Mouse (Mus musculus): ENCODE measurements around the gene Cacna2d2. TPM values are rescaled to one million over a fixed set of nuclear protein-coding genes. Genes with fewer than 3 reads are reported as not detected.

Cacna2d2 gene
- polyA plus RNA-seq, 1 experiment from 2014 or later = 6.8 TPM

DNA sequence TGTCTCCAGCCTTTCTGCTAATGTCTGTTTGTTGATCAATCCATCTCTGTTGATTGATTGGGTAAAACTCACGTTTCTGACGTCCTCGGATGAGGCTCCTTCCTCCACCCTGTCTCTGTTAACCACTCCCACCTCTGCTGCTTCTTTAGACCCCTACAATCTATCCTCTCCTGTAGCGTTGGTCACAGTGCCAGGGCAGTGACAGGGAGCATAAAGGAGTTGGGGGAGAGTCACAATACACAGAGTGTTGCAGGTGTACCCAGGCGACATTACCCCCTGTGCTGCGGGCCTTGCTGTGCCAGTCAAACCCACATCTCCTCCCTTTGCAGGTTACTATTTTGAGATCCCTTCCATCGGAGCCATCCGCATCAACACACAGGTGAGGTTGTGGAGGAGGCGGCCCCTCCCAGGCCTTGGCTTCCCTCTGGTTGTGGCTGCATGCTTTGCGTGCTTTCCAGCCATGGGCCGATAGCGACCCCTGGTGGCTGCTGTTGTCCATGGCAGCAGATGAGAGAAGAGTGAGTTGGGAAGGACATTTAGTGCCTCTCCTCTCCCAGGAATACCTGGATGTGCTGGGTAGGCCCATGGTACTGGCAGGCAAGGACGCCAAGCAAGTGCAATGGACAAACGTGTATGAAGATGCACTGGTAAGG is 115.0 kb downstream of the Cacna2d2 start:
- no peaks in the 10 kb centered on the region for H3K9me3 ChIP-seq
- no peak overlapping the region for H3K4me3 ChIP-seq
- peak; percentile 93 for DNase-seq (ENCODE audit: low spot score)
- H3K27ac ChIP-seq = no peak overlapping the region
- peaks cover 37% of the 10 kb centered on the region for H3K4me1 ChIP-seq
- 0 out of 2 replicates have a peak, but pooled peaks cover 3% of the 10 kb centered on the region for H3K27me3 ChIP-seq (ENCODE audit: insufficient read depth, poor library complexity, severe bottlenecking)
- H3K36me3 ChIP-seq = peaks cover 32% of the 10 kb centered on the region; the same call in 1 of the 2 replicates
- 20% methylated on average over 14 of the region's 14 CpGs for WGBS

DNA sequence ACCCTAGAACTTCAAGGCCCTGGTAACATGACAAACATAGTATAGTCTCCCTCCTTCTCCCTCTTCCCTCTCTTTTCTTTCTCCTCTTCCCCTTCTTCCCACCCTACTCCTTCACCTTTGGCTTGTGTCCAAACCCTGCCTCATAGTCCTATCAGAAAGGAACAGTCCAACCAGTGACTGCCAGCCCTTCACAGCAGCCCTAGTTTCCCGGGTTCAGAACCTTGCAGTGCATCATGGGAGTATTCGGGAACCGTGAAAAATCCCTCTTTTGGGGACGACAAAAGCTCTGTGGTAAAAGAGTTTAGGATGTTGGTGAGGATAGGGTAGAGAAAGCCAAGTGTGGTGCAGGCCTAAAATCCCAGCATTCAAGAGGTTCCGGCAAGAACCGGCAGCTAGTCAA is 120.9 kb downstream of the Cacna2d2 start:
- DNase-seq (ENCODE audit: low spot score) = no peak
- peaks cover 42% of the 10 kb centered on the region for H3K4me1 ChIP-seq
- H3K9me3 ChIP-seq = no peaks in the 10 kb centered on the region
- H3K36me3 ChIP-seq = peaks cover 42% of the 10 kb centered on the region; the same call in 1 of the 2 replicates
- no peak overlapping the region for H3K27ac ChIP-seq
- 64% methylated on average over 6 of the region's 6 CpGs for WGBS
- H3K4me3 ChIP-seq = no peak overlapping the region
- peaks cover 23% of the 10 kb centered on the region for H3K27me3 ChIP-seq (ENCODE audit: insufficient read depth, poor library complexity, severe bottlenecking)

DNA sequence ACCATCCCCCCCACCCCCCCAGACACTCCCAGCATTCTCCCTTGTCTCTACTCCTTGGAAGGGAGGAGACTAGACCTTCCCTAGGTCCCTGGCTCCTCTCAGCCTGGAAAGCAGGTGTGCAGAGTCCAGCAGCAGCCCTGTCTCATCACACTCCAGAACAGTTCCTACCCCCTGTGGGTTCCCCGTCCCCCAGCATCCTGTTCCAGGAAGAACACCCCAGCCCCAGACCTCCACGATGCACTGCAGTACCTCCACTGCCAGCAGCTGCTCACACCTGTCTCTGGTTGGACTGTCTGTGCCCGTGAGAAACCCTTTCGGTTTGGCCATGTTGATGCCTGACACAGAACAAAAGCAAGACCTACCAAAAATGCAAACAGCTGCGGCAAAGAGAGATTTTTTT is 121.8 kb downstream of the Cacna2d2 start:
- no peak for DNase-seq (ENCODE audit: low spot score)
- Histone ChIP-seq H3K36me3 (peaks cover 49% of the 10 kb centered on the region), H3K4me3 (no peak overlapping the region), H3K27me3 (ENCODE audit: insufficient read depth, poor library complexity, severe bottlenecking) (peaks cover 32% of the 10 kb centered on the region), H3K4me1 (peaks cover 44% of the 10 kb centered on the region), H3K9me3 (no peaks in the 10 kb centered on the region), H3K27ac (peak overlapping the region; percentile 69; the same call in 1 of the 2 replicates)
- 51% methylated on average over 5 of the region's 5 CpGs for WGBS

DNA sequence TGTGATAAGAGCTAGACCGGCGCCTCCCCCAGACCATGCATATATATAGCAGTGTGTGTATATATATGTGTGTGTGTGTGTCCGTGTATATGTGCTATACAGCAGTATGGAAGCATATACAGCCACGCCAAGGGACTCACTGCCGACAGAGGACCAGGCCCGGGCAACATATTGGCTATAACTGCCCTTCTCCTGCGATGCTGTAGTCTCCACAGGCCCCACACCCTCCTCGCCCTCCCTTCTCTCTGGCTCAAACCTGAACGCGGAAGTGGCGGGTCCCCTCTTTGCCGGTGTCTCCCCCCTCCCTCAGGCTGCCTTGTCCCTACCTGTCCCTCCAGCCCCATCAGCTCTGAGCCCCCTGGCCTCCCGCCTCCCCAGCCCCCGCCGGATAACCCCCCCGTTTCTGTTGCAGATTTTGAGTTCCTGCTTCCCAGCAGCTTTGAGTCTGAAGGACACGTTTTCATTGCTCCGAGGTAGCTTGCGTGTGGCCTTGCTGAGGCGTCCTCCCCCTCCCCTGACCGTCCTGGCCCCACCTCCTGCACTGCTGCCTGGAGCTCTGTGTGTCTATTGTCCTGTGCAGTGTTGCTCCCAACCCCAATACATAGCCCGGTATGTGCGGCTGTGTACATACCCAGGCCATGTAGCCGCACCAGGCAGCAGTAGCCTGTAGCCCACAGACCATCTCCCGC is 122.4 kb downstream of the Cacna2d2 start:
- 30% methylated on average over 25 of the region's 25 CpGs for WGBS
- Histone ChIP-seq H3K4me1 (peaks cover 51% of the 10 kb centered on the region), H3K36me3 (peaks cover 56% of the 10 kb centered on the region), H3K27ac (peak overlapping the region; percentile 80), H3K4me3 (peak overlapping the region; percentile 43), H3K27me3 (ENCODE audit: insufficient read depth, poor library complexity, severe bottlenecking) (peaks cover 35% of the 10 kb centered on the region), H3K9me3 (no peaks in the 10 kb centered on the region)
- DNase-seq (ENCODE audit: low spot score) = no peak

DNA sequence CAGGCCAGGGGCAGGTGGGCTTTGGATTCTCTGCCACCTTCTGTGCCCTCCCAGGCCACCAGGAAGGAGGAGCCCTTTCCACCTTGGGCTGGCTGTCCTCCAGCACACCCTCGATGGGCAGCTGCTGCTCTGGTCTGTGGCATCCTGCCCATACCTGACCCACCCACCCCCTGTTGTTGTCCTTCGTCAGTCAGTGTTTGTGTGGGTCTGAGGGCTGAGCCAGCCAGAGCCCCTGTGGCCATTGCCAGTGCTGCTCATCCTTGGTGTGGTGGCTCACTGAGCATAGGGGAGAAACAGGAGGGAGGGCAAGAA is 122.9 kb downstream of the Cacna2d2 start:
- Histone ChIP-seq H3K4me3 (peak overlapping the region; percentile 43), H3K27ac (peak overlapping the region; percentile 80)

DNA sequence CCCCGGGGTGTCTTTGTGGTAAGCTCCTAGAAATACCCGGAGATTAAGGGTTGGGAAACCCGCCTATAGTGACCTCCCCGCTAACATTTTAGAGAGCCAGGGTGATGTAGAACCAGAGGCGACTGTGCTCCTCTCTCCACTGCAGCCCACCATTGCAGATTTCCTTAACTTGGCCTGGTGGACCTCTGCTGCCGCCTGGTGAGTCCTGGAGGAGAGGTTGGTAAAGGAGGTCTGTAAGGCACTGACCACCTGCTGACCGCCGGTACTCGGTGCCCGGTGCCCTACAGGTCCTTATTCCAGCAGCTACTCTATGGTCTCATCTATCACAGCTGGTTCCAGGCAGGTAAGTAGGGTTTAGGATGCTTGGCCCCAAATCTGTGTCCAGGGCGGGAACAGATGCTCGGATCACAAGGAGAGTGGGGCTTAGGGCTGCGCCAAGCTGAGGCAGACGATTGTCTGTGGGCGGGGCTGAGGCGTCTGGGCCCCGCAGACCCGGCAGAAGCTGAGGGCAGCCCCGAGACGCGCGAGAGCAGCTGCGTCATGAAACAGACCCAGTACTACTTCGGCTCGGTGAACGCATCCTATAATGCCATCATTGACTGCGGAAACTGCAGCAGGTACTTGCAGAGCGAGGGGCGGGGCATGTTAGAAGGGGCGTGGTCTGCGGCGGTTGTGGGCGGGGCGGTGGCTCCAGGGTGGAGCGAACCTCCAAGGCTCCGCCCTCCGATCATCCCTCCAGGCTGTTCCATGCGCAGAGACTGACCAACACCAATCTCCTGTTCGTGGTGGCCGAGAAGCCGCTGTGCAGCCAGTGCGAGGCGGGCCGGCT is 127.0 kb downstream of the Cacna2d2 start:
- Histone ChIP-seq H3K9me3 (no peaks in the 10 kb centered on the region), H3K4me1 (peaks cover 49% of the 10 kb centered on the region), H3K36me3 (peaks cover 37% of the 10 kb centered on the region), H3K27me3 (ENCODE audit: insufficient read depth, poor library complexity, severe bottlenecking) (peaks cover 55% of the 10 kb centered on the region), H3K4me3 (peak overlapping the region; percentile 58), H3K27ac (peak overlapping the region; percentile 44; the same call in 1 of the 2 replicates)
- 9% methylated on average over 44 of the region's 44 CpGs for WGBS
- peak; percentile 94 for DNase-seq (ENCODE audit: low spot score)

More for the DNA sequence above, 122.9 kb downstream of the Cacna2d2 start:
- Histone ChIP-seq H3K4me1 (peaks cover 56% of the 10 kb centered on the region), H3K36me3 (peaks cover 53% of the 10 kb centered on the region), H3K27me3 (ENCODE audit: insufficient read depth, poor library complexity, severe bottlenecking) (peaks cover 40% of the 10 kb centered on the region), H3K9me3 (no peaks in the 10 kb centered on the region)
- DNase-seq (ENCODE audit: low spot score) = no peak
- 67% methylated on average over 2 of the region's 2 CpGs for WGBS

DNA sequence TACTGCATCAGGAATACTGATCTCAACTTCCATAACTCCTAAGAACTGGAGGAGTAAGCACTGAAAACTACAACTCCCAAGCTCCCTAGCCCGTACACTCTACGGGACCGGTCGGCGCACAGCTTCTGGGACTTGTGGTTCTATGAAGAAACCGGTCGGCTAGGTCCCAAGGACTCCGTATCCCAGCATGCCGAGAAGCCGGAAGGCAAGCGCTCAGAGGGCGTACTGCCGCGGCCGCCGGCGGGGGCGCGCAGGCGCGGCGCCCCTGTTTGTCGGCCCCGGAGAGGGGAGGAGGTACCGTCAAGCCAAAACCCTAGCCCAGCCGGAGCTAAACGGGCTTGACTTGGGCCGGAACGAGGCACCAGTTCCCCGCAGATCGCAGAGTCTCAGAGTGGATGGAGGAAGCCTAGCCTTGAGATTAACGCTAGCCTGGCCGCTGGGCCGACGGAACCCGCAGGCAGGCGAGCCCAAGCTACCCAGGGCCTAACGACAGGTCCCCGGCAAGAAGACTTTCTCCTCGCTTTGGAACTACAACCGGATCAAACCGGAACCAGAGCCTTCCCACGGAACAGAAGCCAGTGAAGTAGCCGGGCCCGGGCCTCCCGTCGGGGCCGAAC is 134.5 kb downstream of the Cacna2d2 start, which contains the start of gene Tmem115:
Gene Tmem115 (plus strand): TSS at position 155 of the 617 bp plus-strand sequence.
- under 1% methylated on average over 48 of the region's 48 CpGs for WGBS
- Histone ChIP-seq H3K4me1 (peaks cover 40% of the 10 kb centered on the region), H3K27me3 (ENCODE audit: insufficient read depth, poor library complexity, severe bottlenecking) (0 out of 2 replicates have a peak, but pooled peaks cover 5% of the 10 kb centered on the region), H3K4me3 (peak within 1 kb of the TSS; percentile 88), H3K27ac (peak within 1 kb of the TSS; percentile 92), H3K9me3 (no peaks in the 10 kb centered on the region), H3K36me3 (peaks cover 24% of the 10 kb centered on the region)
- peak; percentile 99 for DNase-seq (ENCODE audit: low spot score)

DNA sequence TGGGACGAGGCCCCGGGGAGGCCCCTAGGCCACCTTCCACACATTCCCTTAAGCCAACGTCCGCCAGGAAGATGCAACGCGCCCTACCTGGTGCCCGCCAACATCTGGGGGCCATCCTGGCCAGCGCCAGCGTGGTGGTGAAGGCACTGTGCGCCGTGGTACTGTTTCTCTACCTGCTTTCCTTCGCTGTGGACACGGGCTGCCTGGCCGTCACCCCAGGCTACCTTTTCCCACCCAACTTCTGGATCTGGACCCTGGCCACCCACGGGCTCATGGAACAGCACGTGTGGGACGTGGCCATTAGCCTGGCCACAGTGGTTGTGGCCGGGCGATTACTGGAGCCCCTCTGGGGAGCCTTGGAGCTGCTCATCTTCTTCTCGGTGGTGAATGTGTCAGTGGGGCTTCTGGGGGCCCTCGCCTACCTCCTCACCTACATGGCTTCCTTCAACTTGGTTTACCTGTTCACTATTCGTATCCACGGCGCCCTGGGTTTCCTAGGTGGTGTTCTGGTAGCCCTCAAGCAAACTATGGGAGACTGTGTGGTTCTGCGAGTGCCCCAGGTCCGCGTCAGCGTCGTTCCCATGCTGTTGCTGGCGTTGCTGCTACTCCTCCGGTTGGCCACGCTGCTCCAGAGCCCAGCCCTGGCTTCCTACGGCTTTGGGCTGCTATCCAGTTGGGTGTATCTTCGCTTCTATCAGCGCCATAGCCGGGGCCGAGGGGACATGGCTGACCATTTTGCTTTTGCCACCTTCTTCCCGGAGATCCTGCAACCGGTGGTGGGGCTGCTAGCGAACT is 135.2 kb downstream of the Cacna2d2 start:
- H3K27ac ChIP-seq = peak overlapping the region; percentile 92

DNA sequence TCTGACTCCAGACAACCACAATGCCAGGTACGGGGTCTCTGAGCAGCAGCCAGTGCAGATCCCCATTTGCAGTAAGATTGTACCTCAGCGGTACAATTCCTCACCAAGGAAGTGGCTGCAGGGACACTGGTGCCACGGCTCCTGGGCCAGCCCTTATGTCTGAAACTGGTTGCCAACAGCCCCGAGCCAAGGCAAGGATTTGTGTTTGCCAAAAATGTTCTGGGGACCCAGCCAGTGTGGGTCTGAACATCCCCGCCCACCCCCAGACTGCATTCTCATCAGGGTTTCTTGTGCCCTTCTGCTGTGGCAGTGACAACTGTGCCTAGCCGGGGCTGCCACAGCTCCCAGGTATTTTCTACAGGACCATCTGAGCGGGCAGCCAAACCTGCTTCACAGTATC is 138.8 kb downstream of the Cacna2d2 start:
- H3K27me3 ChIP-seq (ENCODE audit: insufficient read depth, poor library complexity, severe bottlenecking) = no peaks in the 10 kb centered on the region
- H3K9me3 ChIP-seq = no peaks in the 10 kb centered on the region
- DNase-seq (ENCODE audit: low spot score) = no peak
- peaks cover 58% of the 10 kb centered on the region for H3K4me1 ChIP-seq
- H3K4me3 ChIP-seq = no peak overlapping the region
- 87% methylated on average over 7 of the region's 7 CpGs for WGBS
- H3K36me3 ChIP-seq = peaks cover 39% of the 10 kb centered on the region
- no peak overlapping the region for H3K27ac ChIP-seq

More for the DNA sequence above, 135.2 kb downstream of the Cacna2d2 start:
- Histone ChIP-seq H3K4me3 (peak overlapping the region; percentile 88), H3K9me3 (no peaks in the 10 kb centered on the region), H3K27me3 (ENCODE audit: insufficient read depth, poor library complexity, severe bottlenecking) (0 out of 2 replicates have a peak, but pooled peaks cover 2% of the 10 kb centered on the region), H3K36me3 (peaks cover 31% of the 10 kb centered on the region), H3K4me1 (peaks cover 36% of the 10 kb centered on the region)
- no peak for DNase-seq (ENCODE audit: low spot score)
- WGBS = 1% methylated on average over 40 of the region's 40 CpGs

DNA sequence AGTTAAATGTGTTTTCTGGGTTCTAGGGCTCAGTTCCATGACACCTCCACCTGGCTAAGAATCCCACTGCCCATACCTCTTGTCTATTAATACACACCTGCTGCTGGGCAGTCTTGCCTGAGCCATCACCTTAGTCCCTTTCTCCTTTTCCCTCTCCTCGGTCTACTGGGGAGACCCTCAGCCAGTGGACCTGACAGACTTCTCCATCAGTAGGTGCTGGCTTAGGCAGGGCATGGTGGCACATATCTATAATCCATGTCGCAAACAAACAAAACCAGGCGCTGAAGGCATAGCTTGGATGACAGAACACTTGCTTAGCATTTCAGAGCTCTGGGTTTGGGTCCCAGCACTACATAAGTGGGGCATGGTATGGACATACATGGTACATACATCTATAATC is 139.3 kb downstream of the Cacna2d2 start:
- no peak for DNase-seq (ENCODE audit: low spot score)
- H3K4me3 ChIP-seq = no peak overlapping the region
- H3K27ac ChIP-seq = no peak overlapping the region
- H3K9me3 ChIP-seq = no peaks in the 10 kb centered on the region
- H3K36me3 ChIP-seq = peaks cover 44% of the 10 kb centered on the region
- WGBS = 88% methylated on average over 3 of the region's 3 CpGs
- peaks cover 60% of the 10 kb centered on the region for H3K4me1 ChIP-seq
- H3K27me3 ChIP-seq (ENCODE audit: insufficient read depth, poor library complexity, severe bottlenecking) = no peaks in the 10 kb centered on the region

DNA sequence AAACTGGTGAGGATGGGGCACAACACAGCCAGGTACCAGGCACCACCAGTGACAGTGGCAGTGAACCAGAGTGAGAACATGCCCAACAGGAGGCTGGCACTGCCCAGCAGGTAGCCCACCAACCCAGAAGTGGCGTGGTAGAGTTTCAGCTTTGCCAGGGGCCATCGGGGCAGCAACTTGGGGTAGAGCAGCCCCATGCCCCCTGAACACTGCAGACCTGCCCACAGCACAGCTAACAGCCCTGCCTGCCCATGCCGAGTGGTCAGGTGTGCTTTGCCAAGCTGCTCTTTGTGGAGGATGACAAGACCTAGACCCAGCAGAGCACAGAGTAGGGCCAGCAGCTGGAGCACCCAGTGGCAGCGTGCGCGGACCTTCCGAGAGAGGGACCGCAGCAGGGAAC is 140.5 kb downstream of the Cacna2d2 start:
- Histone ChIP-seq H3K9me3 (no peaks in the 10 kb centered on the region), H3K36me3 (peaks cover 55% of the 10 kb centered on the region), H3K27me3 (ENCODE audit: insufficient read depth, poor library complexity, severe bottlenecking) (no peaks in the 10 kb centered on the region), H3K4me1 (peaks cover 52% of the 10 kb centered on the region), H3K4me3 (no peak overlapping the region), H3K27ac (no peak overlapping the region)
- DNase-seq (ENCODE audit: low spot score) = no peak
- 94% methylated on average over 8 of the region's 8 CpGs for WGBS

DNA sequence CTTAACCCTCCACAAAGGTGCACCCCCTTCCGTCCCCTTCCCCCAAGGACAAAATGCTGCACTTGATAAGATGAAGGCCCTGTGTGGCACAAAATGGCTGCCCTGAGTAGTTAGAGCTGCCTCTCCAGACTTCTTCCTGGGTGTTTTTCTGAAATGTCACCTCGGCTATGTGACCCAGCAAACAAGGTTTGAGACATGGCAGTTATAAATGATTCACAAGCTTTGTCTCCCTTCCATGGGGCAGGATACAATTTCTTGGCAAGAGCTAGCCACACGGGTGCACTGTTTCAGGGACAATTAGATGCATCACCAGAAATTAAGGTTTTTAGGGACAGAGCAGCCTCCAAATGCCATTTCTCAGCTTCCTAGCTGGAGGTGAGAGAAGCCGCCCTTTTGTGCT is 141.0 kb downstream of the Cacna2d2 start:
- 71% methylated on average over 4 of the region's 4 CpGs for WGBS
- Histone ChIP-seq H3K27me3 (ENCODE audit: insufficient read depth, poor library complexity, severe bottlenecking) (no peaks in the 10 kb centered on the region), H3K36me3 (peaks cover 60% of the 10 kb centered on the region), H3K9me3 (no peaks in the 10 kb centered on the region), H3K4me1 (peaks cover 51% of the 10 kb centered on the region), H3K27ac (no peak overlapping the region), H3K4me3 (no peak overlapping the region)
- DNase-seq (ENCODE audit: low spot score) = no peak

Data from heart, embryonic 10.5 days (tissue).